Mouse (Mus musculus) midbrain, embryonic 11.5 days (tissue): ENCODE data around the gene Rad51b. TPM values are rescaled to one million over a fixed set of nuclear protein-coding genes. Genes with fewer than 3 reads are reported as not detected.

ENCODE experiments used
- ATAC-seq: fragments of 200-750 bp; cut with Nextera tagmentation; 2 replicates; pipeline ENCODE4 v1.8.0; 2017; ENCODE audit warnings: moderate TSS enrichment, moderate library complexity; ENCODE audit not compliant: low FRiP score
- DNase-seq: peaks from one replicate; pipeline ENCODE4 v3.0.0; 2015; ENCODE audit warnings: low spot score; ENCODE audit errors: missing footprints
- H3K27ac ChIP-seq: fragments of 300-500 bp; sonication (generic); 2 replicates; pipeline ENCODE4 v1.5.1; 2014; ENCODE audit warnings: low read depth, low read length
- H3K27me3 ChIP-seq: fragments of 300-500 bp; sonication (generic); 2 replicates; pipeline ENCODE4 v1.6.1; 2014; ENCODE audit warnings: mild to moderate bottlenecking, low read length, moderate library complexity, mixed read lengths; ENCODE audit not compliant: control insufficient read depth, insufficient read depth
- H3K36me3 ChIP-seq: fragments of 300-500 bp; sonication (generic); 2 replicates; pipeline ENCODE4 v1.6.1; 2014; ENCODE audit warnings: mild to moderate bottlenecking, low read length, moderate library complexity, mixed read lengths; ENCODE audit not compliant: control insufficient read depth, insufficient read depth
- H3K4me1 ChIP-seq: fragments of 300-500 bp; sonication (generic); 2 replicates; pipeline ENCODE4 v1.6.1; 2014; ENCODE audit warnings: low read length; ENCODE audit not compliant: control insufficient read depth, insufficient read depth
- H3K4me2 ChIP-seq: fragments of 300-500 bp; sonication (generic); 2 replicates; pipeline ENCODE4 v1.6.1; 2014; ENCODE audit warnings: mild to moderate bottlenecking, moderate library complexity
- H3K4me3 ChIP-seq: fragments of 300-500 bp; sonication (generic); 2 replicates; pipeline ENCODE4 v1.5.1; 2014; ENCODE audit warnings: low read depth, low read length
- H3K9ac ChIP-seq: fragments of 300-500 bp; sonication (generic); 2 replicates; pipeline ENCODE4 v1.6.1; 2014; ENCODE audit warnings: low read length
- H3K9me3 ChIP-seq: fragments of 300-500 bp; sonication (generic); 2 replicates; pipeline ENCODE4 v1.6.1; 2016; ENCODE audit warnings: low read length; ENCODE audit not compliant: control insufficient read depth
- WGBS: fragments of 180-500 bp; shearing (Covaris S2); extraction: QIAGEN DNeasy Blood & Tissue Kit; methylation state at CpG from one replicate; pipeline ENCODE4 v1.1.7; 2014; 5-methylcytosine and 5-hydroxymethylcytosine counted together
- polyA plus RNA-seq: library from polyadenylated mRNA; unstranded; fragments of >200 nt; fragmentation: Nextera tagmentation; extraction: Ambion mirVana; gene quantifications from 2 replicates; pipeline ENCODE4 v1.2.1, GENCODE M21; 2014

Gene Rad51b
- polyA plus RNA-seq, 1 experiment from 2014 or later: 6.9 TPM

GRCm38 (mm10) chr12:79547556-79547955, 250.5 kb downstream of the Rad51b start:
- H3K4me1 ChIP-seq: no peaks in the 10 kb centered on the region
- no peak overlapping the region for H3K27ac ChIP-seq
- H3K9ac ChIP-seq: no peak overlapping the region
- 92% methylated on average over 6 of the region's 6 CpGs for WGBS
- DNase-seq: no peak
- no peak overlapping the region for H3K4me2 ChIP-seq
- no peaks in the 10 kb centered on the region for H3K9me3 ChIP-seq
- no peaks in the 10 kb centered on the region for H3K36me3 ChIP-seq
- H3K4me3 ChIP-seq: no peak overlapping the region
- no peak for ATAC-seq
- no peaks in the 10 kb centered on the region for H3K27me3 ChIP-seq

DNA sequence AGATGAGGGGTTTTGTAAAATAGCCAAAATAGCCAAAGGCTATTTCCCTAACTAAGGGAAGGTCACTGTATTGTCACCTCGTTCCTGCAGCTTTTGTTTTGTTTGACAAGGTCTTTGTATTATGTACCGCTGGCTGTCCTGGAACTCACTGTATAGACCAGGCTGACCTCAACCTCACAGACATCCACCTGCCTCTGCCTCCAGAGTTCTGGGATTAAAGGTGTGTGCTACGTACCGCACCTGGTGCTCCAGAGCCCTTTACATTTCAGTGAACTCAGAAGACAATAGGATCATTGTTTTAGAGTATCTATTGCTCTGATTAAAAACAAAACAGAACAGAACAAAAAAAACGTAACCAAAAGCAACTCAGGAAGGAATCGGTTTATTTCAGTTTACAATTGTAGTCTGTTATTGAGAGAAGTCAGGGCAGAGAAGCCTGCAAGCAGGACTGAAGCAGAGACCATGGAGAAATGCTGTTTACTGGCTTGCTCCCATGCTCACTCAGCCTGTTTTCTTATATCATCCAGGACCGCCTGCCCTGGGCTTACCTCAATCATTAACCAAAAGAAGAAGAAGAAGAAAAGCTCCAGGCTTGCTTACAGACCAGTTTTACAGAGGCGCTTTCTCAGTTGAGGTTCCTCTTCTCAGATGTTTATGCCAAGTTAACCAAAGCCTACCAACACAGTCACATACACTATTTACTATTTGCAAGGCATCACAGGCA, 251.7 kb downstream of the Rad51b start:
- DNase-seq (no peak), ATAC-seq (no peak)
- 89% methylated on average over 8 of the region's 8 CpGs for WGBS
- H3K4me2 ChIP-seq: no peak overlapping the region
- H3K9ac ChIP-seq: no peak overlapping the region
- H3K9me3 ChIP-seq: no peaks in the 10 kb centered on the region
- H3K4me3 ChIP-seq: no peak overlapping the region
- H3K36me3 ChIP-seq: no peaks in the 10 kb centered on the region
- H3K27me3 ChIP-seq: no peaks in the 10 kb centered on the region
- H3K4me1 ChIP-seq: no peaks in the 10 kb centered on the region
- no peak overlapping the region for H3K27ac ChIP-seq

- H3K4me1 ChIP-seq: no peaks in the 10 kb centered on the region
- no peak overlapping the region for H3K4me2 ChIP-seq
- no peak for ATAC-seq
- H3K27ac ChIP-seq: no peak overlapping the region
- DNase-seq: no peak
- 72% methylated on average over 7 of the region's 7 CpGs for WGBS
- H3K4me3 ChIP-seq: no peak overlapping the region
- H3K36me3 ChIP-seq: no peaks in the 10 kb centered on the region
- no peaks in the 10 kb centered on the region for H3K27me3 ChIP-seq
- no peaks in the 10 kb centered on the region for H3K9me3 ChIP-seq
- H3K9ac ChIP-seq: no peak overlapping the region
Observed at GRCm38 (mm10) chr12:79550049-79550682, 253.1 kb downstream of the Rad51b start.

DNA sequence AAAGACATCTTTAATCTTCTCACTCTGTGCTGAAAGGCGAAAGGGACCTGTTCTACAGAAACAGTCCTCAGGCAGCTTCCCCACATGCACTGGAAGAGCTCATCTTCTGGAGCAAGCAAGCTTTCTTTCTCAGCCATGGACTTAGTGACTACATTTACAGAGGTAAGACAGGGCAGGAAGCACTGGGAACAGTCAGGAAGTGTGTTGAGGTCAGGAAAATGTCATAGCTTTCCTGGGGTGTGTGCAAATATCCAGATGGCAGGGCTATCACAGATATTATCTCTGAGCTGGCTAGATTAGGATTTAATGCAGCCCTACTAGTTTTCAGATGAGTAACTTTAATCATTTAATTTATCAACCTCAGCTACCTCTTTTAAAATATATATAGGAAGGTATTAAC, 254.2 kb downstream of the Rad51b start:
- no peak overlapping the region for H3K27ac ChIP-seq

DNA sequence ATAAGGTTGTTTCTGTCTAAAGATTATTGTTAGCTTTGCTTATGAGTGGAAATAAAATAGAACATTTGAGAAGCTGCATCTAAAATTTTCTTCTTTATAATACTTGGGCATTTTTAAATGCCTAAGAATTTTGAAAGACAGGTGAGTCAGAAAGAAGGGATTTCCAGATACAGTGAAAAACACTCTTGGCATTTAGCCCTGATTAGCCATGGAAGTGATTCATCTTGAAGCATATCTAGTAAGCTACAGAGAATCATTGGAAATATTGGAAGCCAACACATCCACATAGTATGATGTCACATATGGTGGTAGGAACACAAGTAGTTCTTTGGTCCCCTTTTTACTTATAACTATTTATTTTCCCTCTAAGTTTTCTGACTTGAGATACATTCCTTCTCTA, 256.0 kb downstream of the Rad51b start:
- no peak for DNase-seq
- Histone ChIP-seq H3K27me3 (no peaks in the 10 kb centered on the region), H3K4me2 (no peak overlapping the region), H3K9me3 (no peaks in the 10 kb centered on the region), H3K36me3 (no peaks in the 10 kb centered on the region), H3K27ac (no peak overlapping the region), H3K4me3 (no peak overlapping the region), H3K4me1 (no peaks in the 10 kb centered on the region), H3K9ac (no peak overlapping the region)
- ATAC-seq: no peak

More for the DNA sequence above, 254.2 kb downstream of the Rad51b start:
- Histone ChIP-seq H3K9me3 (no peaks in the 10 kb centered on the region), H3K4me3 (no peak overlapping the region), H3K9ac (no peak overlapping the region), H3K4me2 (no peak overlapping the region), H3K4me1 (no peaks in the 10 kb centered on the region), H3K27me3 (no peaks in the 10 kb centered on the region), H3K36me3 (no peaks in the 10 kb centered on the region)
- ATAC-seq: no peak
- DNase-seq: no peak
- 97% methylated on average over 1 of the region's 1 CpGs for WGBS

GRCm38 (mm10) chr12:79557904-79558303, 260.8 kb downstream of the Rad51b start:
- H3K4me2 ChIP-seq: no peak overlapping the region
- ATAC-seq: no peak
- DNase-seq: peak; percentile 44
- no peaks in the 10 kb centered on the region for H3K4me1 ChIP-seq
- no peaks in the 10 kb centered on the region for H3K9me3 ChIP-seq
- no peaks in the 10 kb centered on the region for H3K36me3 ChIP-seq
- no peak overlapping the region for H3K27ac ChIP-seq
- 87% methylated on average over 5 of the region's 5 CpGs for WGBS
- H3K9ac ChIP-seq: no peak overlapping the region
- H3K27me3 ChIP-seq: no peaks in the 10 kb centered on the region
- no peak overlapping the region for H3K4me3 ChIP-seq

DNA sequence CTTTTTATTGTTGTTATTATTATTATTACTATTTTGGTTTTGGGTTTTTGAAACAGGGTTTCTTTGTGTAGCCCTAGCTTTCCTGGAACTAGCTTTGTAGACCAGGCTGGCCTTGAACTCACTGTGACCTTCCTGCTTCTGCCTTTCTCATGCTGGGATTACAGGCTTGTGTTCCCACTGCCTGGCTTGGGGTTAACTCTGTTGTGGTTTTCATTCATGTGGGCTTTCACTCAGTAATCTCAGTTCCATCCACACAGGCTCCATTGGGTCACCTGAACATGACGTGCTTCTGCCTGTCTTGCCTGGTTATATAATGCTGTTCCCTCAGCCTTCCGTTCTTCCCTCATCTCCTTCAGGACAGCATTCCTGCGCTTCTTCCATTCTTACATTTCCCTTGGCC, 261.6 kb downstream of the Rad51b start:
- no peak overlapping the region for H3K9ac ChIP-seq
- H3K36me3 ChIP-seq: no peaks in the 10 kb centered on the region
- no peaks in the 10 kb centered on the region for H3K27me3 ChIP-seq
- peak; percentile 26 for DNase-seq
- no peak for ATAC-seq
- no peak overlapping the region for H3K27ac ChIP-seq
- H3K4me2 ChIP-seq: no peak overlapping the region
- 88% methylated on average over 3 of the region's 3 CpGs for WGBS
- H3K4me3 ChIP-seq: no peak overlapping the region
- H3K4me1 ChIP-seq: no peaks in the 10 kb centered on the region
- H3K9me3 ChIP-seq: no peaks in the 10 kb centered on the region

DNA sequence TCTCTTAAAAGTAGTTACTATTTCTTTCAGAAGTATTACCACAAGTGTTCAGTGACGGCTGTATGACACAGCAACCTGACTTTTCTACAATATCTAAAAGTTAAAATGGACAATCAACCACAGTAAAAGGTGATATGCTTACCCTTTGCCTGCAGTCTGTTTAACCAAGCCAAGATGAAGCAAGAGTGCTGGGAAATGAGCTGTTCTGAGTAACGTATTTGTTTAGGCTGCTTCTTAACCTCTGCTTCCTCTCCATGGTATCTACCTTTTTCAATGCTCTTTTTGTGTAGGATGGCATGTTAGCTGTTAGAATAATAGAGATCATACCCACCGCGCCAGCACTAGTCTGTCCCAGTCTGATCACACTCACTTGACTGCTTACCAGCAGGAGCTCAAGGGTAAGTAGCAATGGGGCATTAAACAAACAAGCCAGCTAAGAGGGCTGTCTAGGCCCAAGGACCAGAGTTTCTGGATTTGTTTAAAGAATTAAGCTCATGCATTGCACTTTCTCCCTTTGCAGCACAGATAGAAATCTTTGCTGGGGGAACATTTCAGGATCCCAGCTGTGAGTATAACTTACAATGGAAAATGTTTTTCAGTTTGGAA, 262.4 kb downstream of the Rad51b start:
- Histone ChIP-seq H3K4me3 (no peak overlapping the region), H3K27me3 (no peaks in the 10 kb centered on the region), H3K27ac (no peak overlapping the region), H3K9me3 (no peaks in the 10 kb centered on the region), H3K36me3 (no peaks in the 10 kb centered on the region), H3K4me2 (no peak overlapping the region), H3K9ac (no peak overlapping the region), H3K4me1 (no peaks in the 10 kb centered on the region)
- WGBS: 75% methylated on average over 4 of the region's 4 CpGs
- ATAC-seq (no peak), DNase-seq (peak; percentile 76)

- DNase-seq (peak; percentile 23), ATAC-seq (no peak)
- 91% methylated on average over 8 of the region's 8 CpGs for WGBS
- Histone ChIP-seq H3K9me3 (no peaks in the 10 kb centered on the region), H3K9ac (no peak overlapping the region), H3K4me2 (no peak overlapping the region), H3K4me1 (no peaks in the 10 kb centered on the region), H3K27ac (no peak overlapping the region), H3K36me3 (no peaks in the 10 kb centered on the region), H3K4me3 (no peak overlapping the region), H3K27me3 (no peaks in the 10 kb centered on the region)
Observed at GRCm38 (mm10) chr12:79560084-79560699, 263.1 kb downstream of the Rad51b start.
